Mouse (Mus musculus) thymus, postnatal 10 days (tissue): ENCODE results near the gene Smarca2.
"Not testable (repeated sequence)": the region's sequence is repeated elsewhere in the genome, so short reads cannot be mapped to it uniquely, and the experiment has no call there.

Source experiments
- DNase-seq, 2 experiments: peaks; one replicate each; pipeline ENCODE4 v3.0.0; 2021; ENCODE audit warnings: low spot score in 2 of 2

The Smarca2 gene

DNA sequence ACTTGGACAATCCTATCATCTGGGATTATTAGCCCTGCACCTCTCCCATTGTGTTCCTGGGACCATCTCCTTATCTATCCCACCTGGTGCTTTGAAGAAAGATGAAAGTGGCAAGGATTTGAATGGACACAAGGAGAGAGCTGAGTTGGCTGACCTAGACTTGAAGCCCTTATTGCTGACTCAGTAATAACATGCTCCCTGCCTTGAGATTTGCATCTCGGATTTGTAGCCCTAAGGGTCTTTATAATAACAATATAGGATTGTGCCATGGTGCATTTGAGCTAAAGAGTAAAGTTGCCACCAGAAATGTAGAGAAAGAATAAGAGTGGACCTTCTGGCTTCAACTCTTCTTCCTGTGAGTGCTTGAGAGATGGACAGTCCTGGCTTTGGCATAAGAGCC is 11.4 kb downstream of the Smarca2 start:
- DNase-seq = no peak

DNA sequence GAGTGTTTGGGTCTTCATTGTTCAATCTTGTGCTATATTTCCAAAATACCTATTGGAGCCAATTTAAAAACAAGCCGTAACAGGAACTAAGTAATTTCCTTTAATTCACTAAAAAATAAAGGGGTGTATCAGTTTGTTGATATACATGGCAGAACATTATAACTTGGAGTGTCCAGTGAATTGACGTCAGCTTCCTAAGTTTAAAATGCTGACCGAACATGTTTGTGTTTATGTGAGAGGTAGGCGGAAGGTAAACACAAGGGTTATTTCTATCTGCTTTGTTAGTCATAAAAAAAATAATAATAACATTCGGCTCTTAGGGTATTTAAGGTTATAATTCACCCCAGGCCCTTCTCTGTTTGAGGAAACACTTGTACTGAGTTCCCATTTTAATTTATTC is 12.4 kb downstream of the Smarca2 start:
- no peak for DNase-seq

DNA sequence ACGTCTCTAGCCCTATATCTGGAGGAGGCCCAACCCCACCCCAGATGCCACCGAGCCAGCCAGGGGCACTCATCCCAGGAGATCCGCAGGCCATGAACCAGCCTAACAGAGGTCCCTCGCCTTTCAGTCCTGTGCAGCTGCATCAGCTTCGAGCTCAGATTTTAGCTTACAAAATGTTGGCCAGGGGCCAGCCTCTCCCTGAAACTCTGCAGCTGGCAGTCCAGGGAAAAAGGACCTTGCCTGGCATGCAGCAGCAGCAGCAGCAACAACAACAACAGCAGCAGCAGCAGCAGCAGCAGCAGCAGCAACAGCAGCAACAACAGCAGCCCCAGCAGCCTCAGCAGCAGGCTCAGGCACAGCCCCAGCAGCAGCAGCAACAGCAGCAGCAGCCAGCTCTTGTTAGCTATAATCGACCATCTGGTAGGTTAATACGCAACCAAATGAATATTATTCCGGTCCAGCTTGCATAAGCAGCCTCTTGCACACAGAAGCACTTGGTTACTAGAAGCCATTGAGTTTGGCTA is 25.9 kb downstream of the Smarca2 start:
- no peak for DNase-seq

DNA sequence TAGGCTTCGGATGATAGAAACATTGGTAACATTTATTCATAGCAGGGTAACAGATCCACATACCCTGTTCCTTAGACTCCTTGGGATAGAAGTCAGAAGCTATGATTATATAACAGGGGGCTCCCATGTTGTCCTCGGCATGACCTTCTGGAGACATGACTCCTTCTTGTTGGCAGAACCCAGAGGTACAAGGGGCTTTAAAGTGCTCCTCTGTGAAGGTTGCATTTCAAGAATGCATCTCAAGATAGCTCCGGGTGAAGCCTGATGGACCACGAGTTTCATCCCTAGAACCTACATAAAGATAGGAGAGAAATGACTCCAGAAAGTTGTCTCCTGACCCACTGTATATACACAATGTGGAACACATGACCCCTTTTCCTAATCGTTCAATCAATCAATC is 27.4 kb downstream of the Smarca2 start:
- no peak for DNase-seq

DNA sequence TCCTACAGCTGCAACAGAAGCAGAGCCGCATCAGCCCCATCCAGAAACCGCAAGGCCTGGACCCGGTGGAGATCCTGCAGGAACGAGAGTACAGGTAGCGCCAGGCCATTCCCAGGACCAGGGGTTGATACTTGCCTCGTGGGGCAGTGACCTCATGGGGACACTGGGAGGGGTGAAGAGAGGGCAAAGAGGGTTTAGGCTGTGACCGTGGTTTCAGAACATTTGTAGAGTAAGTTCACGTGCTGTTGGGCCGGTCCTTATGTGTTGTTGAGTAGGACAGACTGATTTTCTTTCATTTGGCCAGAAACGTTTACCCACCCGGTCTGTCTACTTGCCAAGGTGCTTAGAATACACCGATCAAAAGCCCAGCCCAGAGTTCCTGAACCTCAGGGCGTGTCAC is 35.7 kb downstream of the Smarca2 start:
- DNase-seq = no peak

DNA sequence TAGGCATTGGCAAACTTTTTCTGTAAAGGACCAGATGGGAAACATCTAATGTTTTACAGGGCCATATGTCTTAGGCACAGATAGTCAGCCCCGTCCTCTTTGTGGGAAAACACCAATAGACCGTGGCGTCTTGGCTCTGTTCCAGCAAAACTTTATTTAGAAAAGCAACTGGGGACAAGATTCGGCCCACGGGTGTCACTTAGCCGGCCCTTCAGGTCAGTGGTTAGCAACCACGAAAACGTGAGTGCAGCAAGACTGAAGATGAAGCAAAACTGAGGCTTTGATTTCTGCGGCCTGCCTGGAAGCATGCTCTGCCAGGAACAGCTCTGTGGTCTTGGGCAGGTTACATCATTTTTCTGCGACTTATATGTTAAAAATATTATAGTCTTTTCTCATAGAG is 36.4 kb downstream of the Smarca2 start:
- DNase-seq = no peak

DNA sequence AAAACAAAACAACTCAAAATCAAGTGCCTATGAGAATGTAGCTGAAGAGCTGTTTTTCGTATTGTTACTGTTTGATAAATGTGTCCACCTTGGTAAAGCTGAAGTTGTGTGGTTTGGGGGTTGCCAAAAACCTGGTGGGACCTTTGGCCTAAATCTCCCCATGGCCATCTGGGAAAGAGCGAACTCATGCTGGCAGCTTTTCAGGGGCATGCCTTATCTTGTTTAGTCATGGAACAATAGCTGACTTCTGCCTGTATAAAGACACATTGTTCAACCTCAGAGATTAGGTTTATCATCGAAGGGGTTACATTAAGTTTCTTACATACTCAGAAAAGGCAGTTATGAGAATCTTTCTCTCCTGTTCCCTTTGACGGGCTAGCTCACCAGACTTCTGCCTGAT is 38.2 kb downstream of the Smarca2 start:
- no peak for DNase-seq

DNA sequence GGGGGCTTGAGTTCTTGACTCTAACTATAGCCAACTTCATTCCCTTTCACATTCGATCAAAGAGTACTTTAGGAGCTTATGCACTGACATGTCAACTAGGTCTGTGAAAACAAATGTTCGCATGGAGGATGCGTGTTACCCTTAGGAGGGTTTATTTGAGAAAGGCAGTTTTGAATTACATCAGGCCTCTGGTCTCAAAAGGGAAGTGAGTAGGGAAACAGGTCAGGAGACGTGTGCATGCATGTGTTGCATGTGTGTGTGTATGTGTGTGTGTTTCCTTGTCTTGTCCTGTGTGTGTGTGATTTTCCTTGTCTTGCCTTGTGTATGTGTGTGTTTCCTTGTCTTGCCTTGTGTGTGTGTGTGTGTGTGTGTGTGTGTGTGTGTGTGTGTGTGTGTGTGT is 39.1 kb downstream of the Smarca2 start:
- DNase-seq = no peak

DNA sequence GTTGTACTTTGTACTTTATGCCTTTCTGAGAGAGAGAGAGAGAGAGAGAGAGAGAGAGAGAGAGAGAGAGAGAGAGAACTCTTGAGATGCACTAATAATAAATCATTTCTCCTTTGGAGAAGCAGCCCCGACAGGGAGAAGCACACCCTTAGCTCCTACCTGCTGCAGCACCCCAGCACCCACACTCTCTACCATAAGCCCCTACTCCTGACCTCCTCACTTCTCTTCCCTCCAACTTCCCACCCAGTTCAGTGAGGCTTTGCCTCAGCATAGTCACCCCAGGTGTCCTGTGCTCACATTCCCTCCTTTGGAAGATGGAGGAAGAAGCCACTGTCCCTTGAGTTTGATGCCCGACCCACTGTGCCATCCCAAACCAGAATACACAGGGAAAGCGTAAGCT is 40.2 kb downstream of the Smarca2 start:
- DNase-seq = no peak

DNA sequence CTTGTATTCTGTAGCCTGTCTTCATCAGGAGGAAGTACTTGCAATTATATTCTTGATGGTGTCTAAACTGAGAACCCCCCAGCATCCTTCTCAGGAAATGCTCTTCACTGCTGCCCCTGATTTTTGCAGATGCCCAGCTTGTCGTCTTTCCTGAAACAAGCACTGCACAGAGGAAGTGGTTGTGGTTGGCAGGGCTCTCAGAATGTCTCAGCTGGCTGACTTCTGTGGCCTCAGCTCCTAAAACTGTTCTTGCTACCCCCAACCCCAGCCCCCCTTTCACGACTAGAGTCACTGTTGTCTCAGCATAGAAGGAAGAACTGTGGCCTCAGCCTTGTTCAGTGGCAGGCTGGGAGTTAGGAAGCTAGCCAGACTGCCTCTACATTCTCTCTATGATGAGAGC is 41.3 kb downstream of the Smarca2 start:
- DNase-seq = peak; percentile 70 to 72

DNA sequence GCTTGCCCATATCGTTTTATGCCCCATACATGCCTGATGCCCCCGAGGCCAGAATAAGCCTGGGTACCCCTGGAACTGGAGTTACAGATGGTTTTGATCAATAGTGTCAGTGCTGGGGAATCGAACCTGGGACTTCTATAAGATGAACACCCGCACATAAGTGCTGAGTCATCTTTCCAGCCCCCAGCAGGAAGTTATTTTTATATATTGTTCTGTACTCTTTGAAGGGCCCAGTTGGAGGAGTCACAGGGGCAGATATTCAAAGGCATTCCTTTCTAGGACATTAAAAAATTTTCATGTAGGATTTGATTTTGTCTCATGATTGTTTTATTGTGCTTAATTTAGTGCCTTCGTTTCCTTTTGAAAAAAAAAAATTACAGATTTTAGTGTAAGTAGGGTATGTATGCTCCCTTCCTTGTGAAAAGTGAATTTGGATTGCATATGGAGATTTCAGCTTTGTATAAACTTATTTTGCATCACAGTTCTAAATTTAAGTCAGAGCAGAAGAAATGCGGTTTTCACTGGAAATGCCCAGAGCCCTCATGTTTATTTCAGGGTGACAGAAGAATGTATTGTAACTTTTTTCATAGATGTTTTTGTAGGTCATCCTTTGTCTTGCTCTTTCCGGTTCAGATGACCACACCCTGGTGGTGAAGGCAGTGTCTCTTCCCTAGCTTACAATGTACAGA is 45.9 kb downstream of the Smarca2 start:
- no peak for DNase-seq

DNA sequence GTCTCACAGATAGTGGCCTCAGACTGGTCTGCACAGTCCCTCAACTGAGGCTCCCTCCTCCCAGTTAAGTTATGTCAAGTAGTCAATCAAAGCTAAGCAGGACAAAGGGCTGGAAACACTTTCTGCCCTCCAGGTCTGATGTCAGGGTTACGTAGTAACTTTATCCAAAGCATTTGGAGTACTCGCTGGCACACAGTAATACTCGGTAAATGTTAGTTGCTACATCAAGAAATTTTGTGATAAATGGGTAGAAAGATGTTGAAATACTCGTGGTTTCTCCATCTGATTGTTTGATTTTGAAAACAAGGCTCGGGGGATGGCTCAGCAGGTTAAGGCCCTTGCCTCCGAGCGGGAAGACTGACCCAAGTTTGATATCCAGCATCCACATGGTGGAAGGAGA is 53.5 kb downstream of the Smarca2 start:
- no peak for DNase-seq

DNA sequence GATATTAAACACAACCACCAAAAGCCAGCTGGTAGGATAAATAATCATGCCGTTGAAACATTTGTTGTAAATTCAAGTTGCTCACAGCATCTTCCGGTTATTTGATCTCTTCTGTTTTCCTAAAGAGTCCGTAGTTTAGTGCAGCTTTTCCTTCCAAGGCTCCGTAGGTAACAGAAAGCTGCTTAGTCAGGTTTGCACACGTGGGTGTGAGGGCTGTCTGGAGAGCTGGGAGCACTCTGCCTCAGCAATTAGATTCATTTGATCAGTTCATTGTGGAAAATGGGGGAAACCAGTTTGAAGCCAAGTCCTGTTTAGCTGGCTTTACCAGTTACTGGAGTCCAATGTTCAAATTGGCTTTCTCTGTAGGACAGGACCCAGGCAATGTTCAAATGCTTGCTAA is 55.1 kb downstream of the Smarca2 start:
- DNase-seq = no peak

DNA sequence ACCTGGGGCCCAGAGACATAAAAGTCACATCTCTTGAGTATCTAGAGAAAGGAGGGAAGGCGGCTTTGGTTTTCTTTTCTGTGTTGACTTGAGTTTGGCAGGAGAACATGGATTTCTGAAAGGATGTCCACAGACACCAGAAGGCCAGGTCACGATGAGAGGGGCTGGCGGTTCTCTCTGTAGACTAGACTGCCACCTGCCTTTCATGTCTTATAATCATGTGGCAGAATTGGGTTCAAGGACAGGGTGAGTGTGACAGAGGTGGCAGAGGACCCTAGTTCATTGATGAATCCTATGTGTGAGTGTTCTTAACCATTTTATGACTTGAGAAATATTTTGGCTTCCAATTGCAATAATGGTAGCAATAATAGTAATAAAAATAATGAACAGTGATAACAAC is 56.3 kb downstream of the Smarca2 start:
- no peak for DNase-seq

DNA sequence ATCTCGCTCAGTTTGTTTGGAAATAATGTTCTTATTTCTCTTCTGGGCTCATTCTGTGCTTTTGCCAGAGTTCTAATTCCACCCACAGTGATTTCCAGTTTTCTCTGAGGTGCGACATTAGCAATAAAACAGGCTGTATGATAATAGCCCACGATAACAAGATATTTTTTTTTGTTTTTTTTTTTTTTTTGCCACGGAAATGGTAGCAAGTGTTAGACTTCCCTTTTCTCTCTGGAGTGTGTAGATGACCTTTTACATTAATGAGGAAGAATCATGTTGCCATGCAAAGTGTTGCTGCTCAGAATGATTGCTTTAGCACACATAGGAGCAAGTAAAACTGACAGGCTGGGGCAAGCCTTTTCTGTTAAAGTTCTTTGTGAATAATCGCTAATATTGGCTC is 61.5 kb downstream of the Smarca2 start:
- no peak for DNase-seq

DNA sequence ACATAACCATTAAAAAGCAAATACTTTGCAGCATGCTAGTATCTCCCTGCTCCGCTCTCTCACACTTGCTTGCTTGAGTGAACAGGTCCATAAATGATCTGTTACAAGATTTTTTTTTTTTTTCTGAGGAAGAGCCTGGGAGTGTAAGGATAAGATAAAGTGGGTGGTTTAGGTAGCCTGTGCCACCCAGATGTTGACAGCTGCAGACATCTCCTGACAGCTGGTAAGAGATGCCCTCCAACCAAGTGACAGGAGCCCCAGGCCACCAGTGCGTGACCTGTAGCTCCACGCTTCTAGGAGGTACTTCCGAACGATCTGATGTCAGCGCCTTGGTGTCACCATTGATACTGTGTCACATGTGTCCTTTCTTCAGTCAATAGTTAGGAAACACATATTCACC is 65.2 kb downstream of the Smarca2 start:
- no peak for DNase-seq

DNA sequence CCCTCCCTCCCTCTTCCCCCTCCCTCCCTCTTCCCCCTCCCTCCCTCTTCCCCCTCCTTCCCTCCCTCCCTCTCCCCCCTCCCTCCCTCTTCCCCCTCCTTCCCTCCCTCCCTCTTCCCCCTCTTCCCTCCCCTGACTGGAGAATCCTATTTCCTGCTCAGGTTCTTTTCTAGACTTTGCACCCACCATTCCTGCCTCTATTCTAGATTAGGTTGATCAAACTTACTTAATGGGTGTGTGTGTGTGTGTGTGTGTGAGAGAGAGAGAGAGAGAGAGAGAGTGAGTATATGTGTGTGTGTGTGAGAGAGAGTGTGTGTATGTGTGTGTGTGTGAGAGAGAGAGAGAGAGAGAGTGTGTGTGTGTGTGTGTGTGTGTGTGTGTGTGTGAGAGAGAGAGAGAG is 66.6 kb downstream of the Smarca2 start:
- DNase-seq = not testable (repeated sequence)

DNA sequence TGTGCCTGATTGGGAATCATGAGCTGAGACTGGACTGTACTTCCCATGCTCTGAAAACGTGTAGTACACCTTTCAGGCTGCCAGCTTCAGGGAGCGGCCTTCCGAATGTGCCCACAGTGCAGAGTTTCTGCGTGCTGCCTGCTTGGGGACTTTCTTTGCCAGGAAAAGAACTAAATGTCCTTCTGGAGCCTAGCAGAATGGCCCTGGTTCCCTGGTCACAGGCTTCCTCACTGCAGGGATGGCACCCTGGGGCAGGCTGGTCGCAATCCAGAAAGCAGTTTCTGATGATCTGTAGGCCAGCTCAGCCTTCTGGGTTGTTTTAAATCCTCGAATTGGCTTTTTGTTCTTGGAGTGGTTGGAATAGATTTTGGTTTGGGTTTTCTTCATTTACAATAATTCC is 71.1 kb downstream of the Smarca2 start:
- no peak for DNase-seq

DNA sequence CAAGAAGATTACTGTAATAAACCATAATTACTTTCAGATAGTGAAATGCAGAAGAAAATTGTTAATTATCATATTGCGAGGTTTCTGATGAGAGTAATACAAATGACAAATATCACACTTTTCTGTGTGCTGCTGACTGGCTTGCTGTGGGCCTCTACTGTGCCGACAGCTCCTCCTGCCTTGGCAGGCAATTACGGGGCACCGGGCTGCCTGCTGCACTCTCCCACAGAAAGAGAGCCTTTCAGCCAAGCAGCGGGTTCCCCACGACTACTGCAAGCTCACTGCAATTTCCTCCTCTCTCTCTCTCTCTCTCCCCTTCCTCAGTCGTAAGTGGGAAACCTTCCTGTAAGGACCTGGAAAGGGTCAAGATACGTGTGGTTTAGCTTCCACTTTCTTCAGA is 73.7 kb downstream of the Smarca2 start:
- DNase-seq = no peak

DNA sequence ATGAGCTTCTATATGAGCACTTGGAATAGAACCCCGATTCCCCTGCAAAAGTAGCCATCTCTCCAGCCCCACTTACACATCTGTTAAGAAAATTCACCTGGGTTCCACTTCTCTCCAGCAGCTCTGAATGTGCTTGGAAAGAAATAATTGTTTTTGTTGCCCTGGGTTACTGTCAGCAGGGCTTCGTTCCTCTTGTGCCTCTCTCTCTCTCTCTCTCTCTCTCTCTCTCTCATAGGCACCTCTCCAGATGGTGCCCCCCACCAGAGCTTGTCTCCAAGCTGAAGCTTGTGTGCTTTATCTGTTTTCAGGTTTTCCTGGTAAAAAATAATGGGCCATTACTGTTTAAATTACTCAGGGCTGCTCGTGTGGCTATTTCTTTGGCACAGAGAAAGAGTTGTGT is 74.8 kb downstream of the Smarca2 start:
- no peak for DNase-seq

DNA sequence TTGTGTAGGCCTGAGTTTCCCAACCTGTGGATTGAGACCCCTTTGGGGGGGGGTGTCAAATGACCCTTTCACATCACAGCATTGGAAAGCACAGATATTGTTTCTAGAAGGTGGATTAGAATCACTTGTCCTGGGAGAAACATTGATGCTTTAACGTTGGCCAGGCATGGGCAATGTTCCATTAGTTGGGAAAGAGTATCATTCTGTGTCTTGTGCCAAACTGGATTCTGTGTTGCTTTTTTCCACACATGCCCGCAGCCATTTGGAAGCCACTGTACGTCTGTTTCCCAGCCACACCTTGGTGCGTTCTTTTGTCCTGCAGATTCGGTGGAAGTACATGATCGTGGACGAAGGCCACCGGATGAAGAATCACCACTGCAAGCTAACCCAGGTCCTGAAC is 76.7 kb downstream of the Smarca2 start:
- no peak for DNase-seq

DNA sequence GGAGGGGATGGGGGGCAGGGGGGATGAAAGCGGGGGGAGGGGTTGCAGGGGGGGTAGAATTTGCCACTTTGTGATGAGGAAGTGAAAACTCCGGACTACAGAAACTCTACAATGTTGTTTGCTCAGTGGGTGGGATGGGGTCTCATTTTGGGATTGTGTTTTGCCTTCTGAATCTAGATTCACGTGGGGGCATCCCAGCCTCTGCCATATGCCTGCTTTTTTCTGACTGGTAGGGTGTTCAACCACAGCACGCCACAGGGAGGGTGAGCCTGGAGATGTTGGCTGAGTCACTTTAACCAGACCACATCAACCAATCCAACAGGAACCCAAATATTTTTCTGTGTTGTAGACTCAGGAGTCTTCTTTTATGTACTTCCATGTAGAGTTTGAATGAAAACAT is 77.3 kb downstream of the Smarca2 start:
- no peak for DNase-seq

DNA sequence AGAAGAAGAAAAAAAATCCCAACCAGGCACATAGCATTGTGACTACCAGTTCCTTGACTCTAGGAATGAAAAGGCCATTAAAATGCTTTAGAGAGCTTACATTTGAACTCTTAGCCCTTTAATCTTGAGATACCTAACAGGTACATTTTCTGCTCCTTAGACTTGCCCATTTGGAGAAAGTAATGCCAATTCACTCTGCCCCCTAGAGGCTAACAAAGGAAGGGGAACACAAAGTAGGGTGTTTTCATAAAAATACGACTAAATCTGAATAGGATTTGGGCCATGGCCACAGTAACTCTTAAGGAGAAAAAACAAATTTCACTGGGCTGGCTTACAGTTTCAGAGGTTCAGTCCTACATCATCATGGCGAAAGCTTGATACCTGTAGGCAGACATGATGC is 77.9 kb downstream of the Smarca2 start:
- DNase-seq = peak in 1 of 2 experiments; percentile 18

DNA sequence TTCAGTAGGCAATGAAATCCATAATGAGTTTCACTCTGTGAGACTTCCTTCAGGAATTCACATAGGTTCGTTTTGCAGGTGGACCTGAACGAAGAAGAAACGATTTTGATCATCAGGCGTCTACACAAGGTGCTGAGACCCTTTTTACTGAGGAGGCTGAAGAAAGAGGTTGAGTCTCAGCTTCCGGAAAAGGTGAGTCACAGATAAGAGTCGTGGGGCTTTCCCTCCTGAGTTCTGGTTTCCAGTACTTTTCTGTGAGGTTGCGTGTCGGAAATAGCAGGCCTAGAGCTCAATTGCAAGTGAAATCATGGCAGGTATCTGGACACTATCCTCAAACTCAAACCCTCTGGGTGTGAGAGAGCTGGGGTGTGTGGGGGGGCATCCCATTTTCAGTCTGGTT is 78.9 kb downstream of the Smarca2 start:
- no peak for DNase-seq
